ENCODE assay signal across 21 mouse cellular contexts in the genomic region with DNA sequence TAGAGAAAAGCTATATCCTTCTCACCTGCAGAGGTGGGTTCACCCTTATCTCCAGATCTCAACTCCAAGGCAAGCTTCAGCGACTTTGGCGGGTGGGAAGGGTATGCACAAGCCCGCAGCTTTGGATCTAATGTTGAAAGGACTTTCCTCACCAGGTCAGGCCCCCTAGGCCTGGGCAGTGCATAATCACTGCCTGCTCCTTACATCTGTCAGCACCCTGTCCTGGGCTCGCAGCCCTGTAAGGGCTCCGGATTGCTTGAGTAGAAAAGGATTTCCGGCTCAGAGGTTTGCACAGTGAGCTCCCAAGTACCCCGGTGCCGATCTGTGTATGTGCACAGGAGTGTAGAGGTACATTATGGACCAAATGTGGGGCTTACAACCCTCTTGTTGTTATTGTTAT.
DNase-seq lines count a peak whose midpoint lies in the region; ATAC-seq lines count a peak whose summit lies in the region.
"Had no signal": no experiment of that assay in that cellular context is flagged by ENCODE, and none has a peak within 500 bp of the region (broad histone marks: within the 10 kb centered on the region; RNA-seq: fewer than 3 reads in every experiment).

No protein-coding gene starts in this region.

- 0 out of 2 replicates have a peak overlapping the region, but pooled peaks have one; percentile 28 for H3K27ac ChIP-seq in kidney, embryonic 15.5 days
- H3K27ac ChIP-seq in heart, embryonic 16.5 days (ENCODE audit: low read length) = 0 out of 2 replicates have a peak overlapping the region, but pooled peaks have one; percentile 30
- H3K27ac ChIP-seq in limb, embryonic 10.5 days = 0 out of 2 replicates have a peak overlapping the region, but pooled peaks have one; percentile 20
- H3K27ac ChIP-seq: embryonic facial prominence, embryonic 12.5 days; hindbrain, embryonic 12.5 days; hindbrain, postnatal 0 days had no signal

- H3K4me2 ChIP-seq in kidney, embryonic 15.5 days = no peak overlapping the region
- H3K4me2 ChIP-seq in heart, embryonic 16.5 days (ENCODE audit: low read depth, low read length) = 0 out of 2 replicates have a peak overlapping the region, but pooled peaks have one; percentile 12
- H3K4me2 ChIP-seq: embryonic facial prominence, embryonic 12.5 days; hindbrain, embryonic 12.5 days had no signal

- H3K4me1 ChIP-seq in kidney, embryonic 15.5 days = peaks cover 30% of the 10 kb centered on the region
- H3K4me1 ChIP-seq in heart, embryonic 16.5 days (ENCODE audit: control insufficient read depth, insufficient read depth, low read length) = peaks cover 28% of the 10 kb centered on the region
- peaks cover 40% of the 10 kb centered on the region for H3K4me1 ChIP-seq in limb, embryonic 10.5 days

- no peaks in the 10 kb centered on the region for H3K36me3 ChIP-seq in kidney, embryonic 15.5 days
- no peaks in the 10 kb centered on the region for H3K36me3 ChIP-seq in heart, embryonic 16.5 days (ENCODE audit: control insufficient read depth, insufficient read depth)
- H3K36me3 ChIP-seq in limb, embryonic 10.5 days = no peaks in the 10 kb centered on the region
- H3K36me3 ChIP-seq: embryonic facial prominence, embryonic 12.5 days; G1E; hindbrain, embryonic 12.5 days had no signal

- intact Hi-C loops in heart, postnatal 25 days (cut with DNase I) = loop anchor here (5.0 kb wide), 1 partner anchor 35 kb away; no protein-coding TSS in a partner anchor
- intact Hi-C loops in left cerebral cortex, postnatal 4 days (cut with DNase I) = no loop called here

- no peak overlapping the region for H3K9ac ChIP-seq in kidney, embryonic 15.5 days
- H3K9ac ChIP-seq in heart, embryonic 16.5 days (ENCODE audit: low read length) = no peak overlapping the region
- H3K9ac ChIP-seq: embryonic facial prominence, embryonic 12.5 days; hindbrain, embryonic 12.5 days had no signal

- DNase-seq in heart, adult 11 months = peak; percentile 92
- DNase-seq in heart, postnatal 25 days (ENCODE audit: low spot score) = no peak
- no peak for DNase-seq in kidney, postnatal 14 days
- DNase-seq in limb, embryonic 10.5 days (ENCODE audit: low spot score) = no peak
- DNase-seq in left cerebral cortex, postnatal 4 days = no peak
- DNase-seq in left cerebral cortex, adult 11 months (ENCODE audit: low spot score) = no peak
- DNase-seq: adrenal gland, adult 8-10 months; B cell, adult 2 months; cerebellum, adult 11 months; cerebellum, adult 8-10 months; cerebellum, postnatal 14 days; gastrocnemius, postnatal 10 days; kidney, adult 11 months had no signal

- peaks cover 5% of the 10 kb centered on the region; the same call in 1 of the 2 replicates for H3K9me3 ChIP-seq in kidney, embryonic 15.5 days (replicated peaks)
- peaks cover 10% of the 10 kb centered on the region for H3K9me3 ChIP-seq in heart, embryonic 16.5 days (replicated peaks; ENCODE audit: control insufficient read depth, low read length)
- H3K9me3 ChIP-seq in limb, embryonic 10.5 days (replicated peaks) = no peaks in the 10 kb centered on the region
- H3K9me3 ChIP-seq: embryonic facial prominence, embryonic 12.5 days had no signal

- WGBS in kidney, embryonic 15.5 days = 76% methylated on average over 8 of the region's 8 CpGs
- WGBS in heart, embryonic 16.5 days = 28% methylated on average over 8 of the region's 8 CpGs
- 84% methylated on average over 8 of the region's 8 CpGs for WGBS in limb, embryonic 10.5 days

- ATAC-seq in kidney, embryonic 15.5 days (replicated peaks; ENCODE audit: low FRiP score) = no peak
- ATAC-seq in heart, embryonic 16.5 days (replicated peaks; ENCODE audit: extremely low read depth, insufficient read depth, low FRiP score) = peak; percentile 86
- ATAC-seq: CD4-positive, CD25-positive, alpha-beta regulatory T cell, adult 4 months; forebrain, embryonic 16.5 days; hindbrain, postnatal 0 days had no signal

- H3K4me3 ChIP-seq in kidney, embryonic 15.5 days (replicated peaks) = no peak overlapping the region
- no peak overlapping the region for H3K4me3 ChIP-seq in heart, embryonic 16.5 days (ENCODE audit: low read length)
- no peak overlapping the region for H3K4me3 ChIP-seq in limb, embryonic 10.5 days
- H3K4me3 ChIP-seq: embryonic facial prominence, embryonic 12.5 days; hindbrain, embryonic 12.5 days had no signal

- H3K27me3 ChIP-seq in kidney, embryonic 15.5 days = peaks cover 16% of the 10 kb centered on the region; the same call in 1 of the 2 replicates
- H3K27me3 ChIP-seq in heart, embryonic 16.5 days (ENCODE audit: control insufficient read depth, insufficient read depth, low read length) = peaks cover 51% of the 10 kb centered on the region
- peaks cover 38% of the 10 kb centered on the region for H3K27me3 ChIP-seq in limb, embryonic 10.5 days (ENCODE audit: low read depth, poor library complexity, severe bottlenecking)
